Comparison of ENCODE assay signal across 36 mouse cellular contexts in genomic region chr12:107789818-107790217, GRCm38 (mm10).
"Had no signal": no experiment of that assay in that cellular context is flagged by ENCODE, and none has a peak within 500 bp of the region (broad histone marks: within the 10 kb centered on the region; RNA-seq: fewer than 3 reads in every experiment).

No protein-coding gene starts in this region.

- H3K9me3 ChIP-seq: heart, embryonic 10.5 days; heart, embryonic 13.5 days; heart, embryonic 15.5 days; hindbrain, embryonic 10.5 days; hindbrain, embryonic 12.5 days; hindbrain, embryonic 13.5 days; hindbrain, embryonic 15.5 days; intestine, embryonic 15.5 days; kidney, embryonic 15.5 days had no signal

- H3K27me3 ChIP-seq: heart, embryonic 12.5 days; heart, embryonic 13.5 days; heart, embryonic 15.5 days; hindbrain, embryonic 12.5 days; hindbrain, embryonic 13.5 days; intestine, embryonic 15.5 days; kidney, embryonic 15.5 days had no signal

- H3K4me1 ChIP-seq: heart, embryonic 10.5 days; heart, embryonic 12.5 days; heart, embryonic 13.5 days; heart, embryonic 15.5 days; intestine, embryonic 15.5 days; kidney, embryonic 15.5 days had no signal

- H3K36me3 ChIP-seq: heart, embryonic 10.5 days; heart, embryonic 12.5 days; heart, embryonic 13.5 days; heart, embryonic 15.5 days; hindbrain, embryonic 10.5 days; hindbrain, embryonic 12.5 days; hindbrain, embryonic 13.5 days; hindbrain, embryonic 15.5 days; intestine, embryonic 15.5 days; kidney, embryonic 15.5 days had no signal

- H3K4me3 ChIP-seq: heart, embryonic 10.5 days; heart, embryonic 12.5 days; heart, embryonic 13.5 days; heart, embryonic 15.5 days; hindbrain, embryonic 10.5 days; hindbrain, embryonic 12.5 days; hindbrain, embryonic 13.5 days; hindbrain, embryonic 15.5 days; intestine, embryonic 15.5 days; kidney, embryonic 15.5 days; layer of hippocampus, adult 2 months; left cerebral cortex, adult 2 months had no signal

- H3K9ac ChIP-seq: heart, embryonic 12.5 days; heart, embryonic 13.5 days; heart, embryonic 15.5 days; hindbrain, embryonic 12.5 days; hindbrain, embryonic 13.5 days; hindbrain, embryonic 14.5 days; hindbrain, embryonic 15.5 days; intestine, embryonic 15.5 days; kidney, embryonic 15.5 days had no signal

- ATAC-seq: hindbrain, embryonic 16.5 days; hindbrain, postnatal 0 days; inflammation-experienced regulatory T-cells, adult 6 months; intestine, embryonic 15.5 days; intestine, embryonic 16.5 days; intestine, postnatal 0 days had no signal

- H3K27ac ChIP-seq: heart, embryonic 10.5 days; heart, embryonic 13.5 days; heart, embryonic 15.5 days; hindbrain, embryonic 10.5 days; hindbrain, embryonic 12.5 days; hindbrain, embryonic 13.5 days; hindbrain, embryonic 14.5 days; hindbrain, embryonic 15.5 days; hindbrain, postnatal 0 days; intestine, embryonic 15.5 days; kidney, embryonic 15.5 days; kidney, postnatal 0 days; layer of hippocampus, adult 2 months; left cerebral cortex, adult 2 months had no signal

- H3K4me2 ChIP-seq: heart, embryonic 11.5 days; heart, embryonic 12.5 days; heart, embryonic 13.5 days; heart, embryonic 15.5 days; hindbrain, embryonic 12.5 days; hindbrain, embryonic 13.5 days; hindbrain, embryonic 14.5 days; hindbrain, embryonic 15.5 days; intestine, embryonic 15.5 days; kidney, embryonic 15.5 days had no signal

- DNase-seq: heart, postnatal 10 days; heart, postnatal 14 days; heart, postnatal 36 days; heart, postnatal 4 days; kidney, adult 11 months; kidney, adult 18-20 months; kidney, adult 2 months; kidney, adult 8-10 months; kidney, adult 9 months; kidney, postnatal 10 days; kidney, postnatal 14 days; kidney, postnatal 25 days; kidney, postnatal 36 days; kidney, postnatal 4 days; layer of hippocampus, adult 9-11 months; layer of hippocampus, postnatal 36 days had no signal
